Mouse (Mus musculus) stomach, postnatal 0 days (tissue): ENCODE results near the gene Acmsd.

Source experiments
- CTCF ChIP-seq: IDR thresholded peaks from 2 replicates; pipeline ENCODE4 v1.5.1; 2016; ENCODE audit warnings: antibody characterized with exemption, low read depth, mild to moderate bottlenecking, moderate library complexity
- EP300 ChIP-seq: optimal IDR thresholded peaks from 2 replicates; pipeline ENCODE3; 2016; ENCODE audit warnings: antibody characterized with exemption

DNA sequence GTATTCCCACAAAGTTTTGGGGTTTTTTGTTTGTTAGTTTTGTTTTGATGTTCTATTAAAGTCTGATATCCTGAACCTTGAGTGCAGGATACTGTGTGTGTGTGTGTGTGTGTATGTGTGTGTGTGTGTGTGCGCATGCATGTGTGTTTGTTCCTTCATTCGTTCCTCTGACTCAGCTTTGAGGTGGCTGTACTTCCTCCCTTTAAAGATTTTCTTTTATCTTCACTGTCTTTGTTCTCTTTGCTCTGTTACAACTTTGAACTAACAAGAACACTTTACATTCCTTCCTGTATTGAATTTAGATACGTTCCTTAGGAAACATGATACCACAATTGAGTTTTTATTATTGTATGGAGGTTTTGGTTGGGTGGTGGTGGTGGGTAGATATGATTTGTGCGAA is 67.1 kb downstream of the Acmsd start:
- TF ChIP-seq CTCF (no peak), EP300 (no peak)
